Mouse (Mus musculus) liver, postnatal 0 days (tissue): ENCODE data around the gene Zfp213.

ENCODE experiments used
- CTCF ChIP-seq: sonication (generic); IDR thresholded peaks from 2 replicates; pipeline ENCODE4 v1.5.1; 2016; ENCODE audit warnings: antibody characterized with exemption, low read depth
- EP300 ChIP-seq: IDR thresholded peaks from 2 replicates; pipeline ENCODE4 v1.6.1; 2016; ENCODE audit warnings: antibody characterized with exemption, low read depth, mild to moderate bottlenecking

- TF ChIP-seq CTCF (no peak), EP300 (no peak)
These were observed 20.7 kb upstream of the Zfp213 start for GRCm38 (mm10) chr17:23584786-23585185.
